In genomic region chr2:25228995-25229530, GRCm38 (mm10) we compare ENCODE assay signal across 9 mouse cellular contexts. TPM values are rescaled to one million over a fixed set of nuclear protein-coding genes. Genes with fewer than 3 reads are reported as not detected.
DNase-seq lines count a peak whose midpoint lies in the region; ATAC-seq and TF ChIP-seq lines count a peak whose summit lies in the region.
"Had no signal": no experiment of that assay in that cellular context is flagged by ENCODE, and none has a peak within 500 bp of the region (broad histone marks: within the 10 kb centered on the region; RNA-seq: fewer than 3 reads in every experiment).

No protein-coding gene starts in this region.

- WGBS in midbrain, embryonic 10.5 days: 72% methylated on average over 6 of the region's 6 CpGs
- WGBS in midbrain, embryonic 16.5 days: 72% methylated on average over 6 of the region's 6 CpGs
- 72% methylated on average over 6 of the region's 6 CpGs for WGBS in limb, embryonic 14.5 days
- 73% methylated on average over 6 of the region's 6 CpGs for WGBS in stomach, embryonic 16.5 days

- no peak for DNase-seq in gastrocnemius, adult 2 months
- DNase-seq in gastrocnemius, postnatal 4 days (ENCODE audit: low spot score in 2 of 2): no peak
- no peak for DNase-seq in midbrain, embryonic 10.5 days (ENCODE audit: low spot score)
- DNase-seq in limb, embryonic 14.5 days (ENCODE audit: low spot score): no peak
- DNase-seq in c-Kit-positive CD71-positive TER-119-positive erythroid progenitor cells, embryonic 14.5 days (ENCODE audit: low spot score): no peak

- no peak overlapping the region for H3K4me2 ChIP-seq in midbrain, embryonic 16.5 days (ENCODE audit: low read length)
- peak overlapping the region; percentile 24; the same call in 1 of the 2 replicates for H3K4me2 ChIP-seq in limb, embryonic 14.5 days (replicated peaks; ENCODE audit: low read depth, low read length, severe bottlenecking)
- peak overlapping the region; percentile 49; the same call in 1 of the 2 replicates for H3K4me2 ChIP-seq in stomach, embryonic 16.5 days (ENCODE audit: low read depth, low read length)

- TF ChIP-seq CTCF in gastrocnemius, adult 2 months (IDR thresholded peaks at IDR 0.05): no peak

- no peak for TF ChIP-seq POLR2A in limb, embryonic 14.5 days (IDR thresholded peaks at IDR 0.05; ENCODE audit: borderline replicate concordance, extremely low read depth, insufficient read depth, insufficient read length)

- peaks cover 20% of the 10 kb centered on the region for H3K4me1 ChIP-seq in midbrain, embryonic 10.5 days
- peaks cover 9% of the 10 kb centered on the region for H3K4me1 ChIP-seq in midbrain, embryonic 16.5 days (ENCODE audit: control insufficient read depth, insufficient read depth, low read length)
- peaks cover 5% of the 10 kb centered on the region; the same call in 1 of the 2 replicates for H3K4me1 ChIP-seq in limb, embryonic 14.5 days (ENCODE audit: control insufficient read depth, insufficient read depth, low read length)
- H3K4me1 ChIP-seq in stomach, embryonic 16.5 days (ENCODE audit: control insufficient read depth, insufficient read depth, low read length): peaks cover 15% of the 10 kb centered on the region

- H3K4me3 ChIP-seq in gastrocnemius, adult 2 months: peak overlapping the region; percentile 61
- peak overlapping the region; percentile 41 for H3K4me3 ChIP-seq in midbrain, embryonic 10.5 days
- H3K4me3 ChIP-seq in midbrain, embryonic 16.5 days (ENCODE audit: low read depth, low read length): no peak overlapping the region
- no peak overlapping the region for H3K4me3 ChIP-seq in limb, embryonic 14.5 days (replicated peaks; ENCODE audit: low read length)
- no peak overlapping the region for H3K4me3 ChIP-seq in stomach, embryonic 16.5 days (replicated peaks; ENCODE audit: low read length)

- no peaks in the 10 kb centered on the region for H3K36me3 ChIP-seq in midbrain, embryonic 10.5 days
- no peaks in the 10 kb centered on the region for H3K36me3 ChIP-seq in midbrain, embryonic 16.5 days (ENCODE audit: control insufficient read depth, insufficient read depth, low read length)
- H3K36me3 ChIP-seq in limb, embryonic 14.5 days (ENCODE audit: control insufficient read depth, insufficient read depth, low read length): no peaks in the 10 kb centered on the region
- H3K36me3 ChIP-seq in stomach, embryonic 16.5 days (ENCODE audit: control insufficient read depth, insufficient read depth, low read length): no peaks in the 10 kb centered on the region

- peak overlapping the region; percentile 98 for H3K27ac ChIP-seq in gastrocnemius, adult 2 months
- H3K27ac ChIP-seq in midbrain, embryonic 10.5 days (replicated peaks): peak overlapping the region; percentile 77
- no peak overlapping the region for H3K27ac ChIP-seq in midbrain, embryonic 16.5 days (ENCODE audit: low read length)
- no peak overlapping the region for H3K27ac ChIP-seq in limb, embryonic 14.5 days (replicated peaks; ENCODE audit: low read depth, low read length)
- H3K27ac ChIP-seq in stomach, embryonic 16.5 days (ENCODE audit: low read length): no peak overlapping the region

- intact Hi-C loops in gastrocnemius, adult 2 months (cut with DNase I): loop anchor here (1.0 to 5.0 kb wide), 3 partner anchors 26 to 63 kb away; partner anchors contain the start of gene Tmem203

- no peaks in the 10 kb centered on the region for H3K9me3 ChIP-seq in midbrain, embryonic 10.5 days (replicated peaks)
- H3K9me3 ChIP-seq in midbrain, embryonic 16.5 days (replicated peaks; ENCODE audit: control insufficient read depth, low read length, poor library complexity, severe bottlenecking): no peaks in the 10 kb centered on the region
- no peaks in the 10 kb centered on the region for H3K9me3 ChIP-seq in limb, embryonic 14.5 days (ENCODE audit: control insufficient read depth, low read length)
- H3K9me3 ChIP-seq in stomach, embryonic 16.5 days (replicated peaks; ENCODE audit: control insufficient read depth, low read length): no peaks in the 10 kb centered on the region

- no peak for ATAC-seq in midbrain, embryonic 16.5 days
- ATAC-seq in limb, embryonic 14.5 days (ENCODE audit: low FRiP score, low read depth): no peak
- no peak for ATAC-seq in stomach, embryonic 16.5 days (ENCODE audit: insufficient read depth, low FRiP score)
- no peak for ATAC-seq in cerebellum, adult (ENCODE audit: insufficient number of reproducible peaks, low FRiP score, low TSS enrichment)

- H3K27me3 ChIP-seq in midbrain, embryonic 10.5 days (ENCODE audit: low read depth, poor library complexity, severe bottlenecking): 0 out of 2 replicates have a peak, but pooled peaks cover 16% of the 10 kb centered on the region
- no peaks in the 10 kb centered on the region; the same call in 1 of the 2 replicates for H3K27me3 ChIP-seq in midbrain, embryonic 16.5 days (ENCODE audit: control insufficient read depth, insufficient read depth, low read depth, low read length)
- H3K27me3 ChIP-seq in limb, embryonic 14.5 days (ENCODE audit: control insufficient read depth, insufficient read depth, low read length): no peaks in the 10 kb centered on the region
- H3K27me3 ChIP-seq in stomach, embryonic 16.5 days (ENCODE audit: control insufficient read depth, insufficient read depth, low read length): no peaks in the 10 kb centered on the region; the same call in 1 of the 2 replicates

- no peak overlapping the region for H3K9ac ChIP-seq in midbrain, embryonic 16.5 days (ENCODE audit: low read depth, low read length)
- H3K9ac ChIP-seq in limb, embryonic 14.5 days (ENCODE audit: low read depth, low read length, severe bottlenecking): no peak overlapping the region
- peak overlapping the region; percentile 1; the same call in 1 of the 2 replicates for H3K9ac ChIP-seq in stomach, embryonic 16.5 days (ENCODE audit: low read length)

RNA-seq across cellular contexts. Expression of gene Tubb4b, which starts 4.6 kb away (rescaled TPM):
- 100 to 1,000 TPM; 185 to 269 TPM for total RNA-seq in gastrocnemius, adult 2 months (2021)
- total RNA-seq in gastrocnemius, postnatal 4 days (2021): 100 to 1,000 TPM; 360 to 390 TPM
- polyA plus RNA-seq in midbrain, embryonic 10.5 days (2016; fragmentation: Nextera tagmentation; extraction: Ambion mirVana): 682 and 743 TPM in 2 replicates
- polyA plus RNA-seq in midbrain, embryonic 16.5 days (2015; fragmentation: Nextera tagmentation; extraction: Ambion mirVana): 366 and 421 TPM in 2 replicates
- 501 and 550 TPM in 2 replicates for polyA plus RNA-seq in limb, embryonic 14.5 days (2012; rRNA removed)
- 404 and 419 TPM in 2 replicates for polyA plus RNA-seq in limb, embryonic 14.5 days (2014; fragmentation: Nextera tagmentation; extraction: Ambion mirVana)
- 631 and 720 TPM in 2 replicates for polyA plus RNA-seq in stomach, embryonic 16.5 days (2015; fragmentation: Nextera tagmentation; extraction: Ambion mirVana)

RNA-seq across cellular contexts. Expression of gene Slc34a3, which starts 5.1 kb away (rescaled TPM):
- total RNA-seq in gastrocnemius, adult 2 months (2021): not detected
- total RNA-seq in gastrocnemius, postnatal 4 days (2021): not detected
- not detected in 2 replicates for polyA plus RNA-seq in midbrain, embryonic 10.5 days (2016; fragmentation: Nextera tagmentation; extraction: Ambion mirVana)
- not detected in 2 replicates for polyA plus RNA-seq in midbrain, embryonic 16.5 days (2015; fragmentation: Nextera tagmentation; extraction: Ambion mirVana)
- 0.19 TPM in 1 of 2 replicates, not detected in the other for polyA plus RNA-seq in limb, embryonic 14.5 days (2012; rRNA removed)
- not detected in 2 replicates for polyA plus RNA-seq in limb, embryonic 14.5 days (2014; fragmentation: Nextera tagmentation; extraction: Ambion mirVana)
- polyA plus RNA-seq in stomach, embryonic 16.5 days (2015; fragmentation: Nextera tagmentation; extraction: Ambion mirVana): 0.71 and 1.1 TPM in 2 replicates

RNA-seq across cellular contexts. Expression of gene Rnf224, which starts 7.5 kb away (rescaled TPM):
- not detected for total RNA-seq in gastrocnemius, adult 2 months (2021)
- total RNA-seq in gastrocnemius, postnatal 4 days (2021): not detected
- polyA plus RNA-seq in midbrain, embryonic 10.5 days (2016; fragmentation: Nextera tagmentation; extraction: Ambion mirVana): not detected in 2 replicates
- not detected in 2 replicates for polyA plus RNA-seq in midbrain, embryonic 16.5 days (2015; fragmentation: Nextera tagmentation; extraction: Ambion mirVana)
- polyA plus RNA-seq in limb, embryonic 14.5 days (2012; rRNA removed): 0.05 TPM in 1 of 2 replicates, not detected in the other
- polyA plus RNA-seq in limb, embryonic 14.5 days (2014; fragmentation: Nextera tagmentation; extraction: Ambion mirVana): not detected in 2 replicates
- 0.23 and 0.64 TPM in 2 replicates for polyA plus RNA-seq in stomach, embryonic 16.5 days (2015; fragmentation: Nextera tagmentation; extraction: Ambion mirVana)
- total RNA-seq: adrenal gland, postnatal 4 days had no signal

RNA-seq across cellular contexts. Expression of gene Fam166a, which starts 10.5 kb away (rescaled TPM):
- not detected for total RNA-seq in gastrocnemius, adult 2 months (2021)
- under 1 TPM in 1 of 2 experiments, not detected in 1; 0.25 TPM for total RNA-seq in gastrocnemius, postnatal 4 days (2021)
- polyA plus RNA-seq in midbrain, embryonic 10.5 days (2016; fragmentation: Nextera tagmentation; extraction: Ambion mirVana): 0.62 TPM in 1 of 2 replicates, not detected in the other
- polyA plus RNA-seq in midbrain, embryonic 16.5 days (2015; fragmentation: Nextera tagmentation; extraction: Ambion mirVana): 0.43 TPM in 1 of 2 replicates, not detected in the other
- polyA plus RNA-seq in limb, embryonic 14.5 days (2012; rRNA removed): not detected in 2 replicates
- polyA plus RNA-seq in limb, embryonic 14.5 days (2014; fragmentation: Nextera tagmentation; extraction: Ambion mirVana): 0.17 TPM in 1 of 2 replicates, not detected in the other
- polyA plus RNA-seq in stomach, embryonic 16.5 days (2015; fragmentation: Nextera tagmentation; extraction: Ambion mirVana): not detected in 2 replicates

RNA-seq across cellular contexts. Expression of gene Rnf208, which starts 13.0 kb away (rescaled TPM):
- under 1 TPM; 0.39 to 0.56 TPM for total RNA-seq in gastrocnemius, adult 2 months (2021)
- 1 to 10 TPM; 1.4 to 2.0 TPM for total RNA-seq in gastrocnemius, postnatal 4 days (2021)
- 28.3 and 32.0 TPM in 2 replicates for polyA plus RNA-seq in midbrain, embryonic 10.5 days (2016; fragmentation: Nextera tagmentation; extraction: Ambion mirVana)
- 144 and 176 TPM in 2 replicates for polyA plus RNA-seq in midbrain, embryonic 16.5 days (2015; fragmentation: Nextera tagmentation; extraction: Ambion mirVana)
- 14.8 and 19.1 TPM in 2 replicates for polyA plus RNA-seq in limb, embryonic 14.5 days (2012; rRNA removed)
- polyA plus RNA-seq in limb, embryonic 14.5 days (2014; fragmentation: Nextera tagmentation; extraction: Ambion mirVana): 13.0 and 15.8 TPM in 2 replicates
- polyA plus RNA-seq in stomach, embryonic 16.5 days (2015; fragmentation: Nextera tagmentation; extraction: Ambion mirVana): 11.3 and 14.2 TPM in 2 replicates

Comparison
In these comparisons a context has a peak if more than half of its experiments do, and no peak if none do; other contexts are left out.
1. H3K27ac ChIP-seq: peak in gastrocnemius, adult 2 months (single experiment) and midbrain, embryonic 10.5 days (single experiment); none in midbrain, embryonic 16.5 days (single experiment), limb, embryonic 14.5 days (single experiment) and stomach, embryonic 16.5 days (single experiment).
2. H3K4me3 ChIP-seq: peak in gastrocnemius, adult 2 months (single experiment) and midbrain, embryonic 10.5 days (single experiment); none in midbrain, embryonic 16.5 days (single experiment), limb, embryonic 14.5 days (single experiment) and stomach, embryonic 16.5 days (single experiment).